Mouse (Mus musculus) G1E-ER4 (cell line): ENCODE data around the gene Strip1. TPM values are rescaled to one million over a fixed set of nuclear protein-coding genes. Genes with fewer than 3 reads are reported as not detected.

Experiments
- GATA1 ChIP-seq: IDR thresholded peaks from one replicate; pipeline ENCODE4 v1.8.0; 2012; ENCODE audit warnings: low read length, inconsistent platforms
- polyA plus RNA-seq: library from polyadenylated mRNA; stranded (reverse); fragments of >175 nt; gene quantifications from 2 replicates; pipeline ENCODE4 v1.2.3, GENCODE M21; 2012

Gene Strip1
- polyA plus RNA-seq, 1 experiment = 20.0 TPM

- TF ChIP-seq GATA1 = no peak
Observed at GRCm38 (mm10) chr3:107607221-107607620, 24.3 kb downstream of the Strip1 start.

- TF ChIP-seq GATA1 = no peak
Observed at GRCm38 (mm10) chr3:107605304-107605703, 26.2 kb downstream of the Strip1 start.

GRCm38 (mm10) chr3:107600127-107600526 is 31.4 kb downstream of the Strip1 start:
- no peak for TF ChIP-seq GATA1

GRCm38 (mm10) chr3:107597586-107598389 is 33.7 kb downstream of the Strip1 start:
- TF ChIP-seq GATA1 = no peak

GRCm38 (mm10) chr3:107597134-107597533 is 34.4 kb downstream of the Strip1 start:
- TF ChIP-seq GATA1 = no peak

GRCm38 (mm10) chr3:107596559-107596958 is 34.9 kb downstream of the Strip1 start:
- TF ChIP-seq GATA1 = no peak

- no peak for TF ChIP-seq GATA1
Observed at GRCm38 (mm10) chr3:107595938-107596461, 35.5 kb downstream of the Strip1 start.

GRCm38 (mm10) chr3:107595264-107595937 is 36.1 kb downstream of the Strip1 start:
- no peak for TF ChIP-seq GATA1

GRCm38 (mm10) chr3:107594662-107595263 is 36.7 kb downstream of the Strip1 start, which contains the start of gene Alx3:
Gene Alx3 (plus strand): TSS chr3:107595031.
- no peak for TF ChIP-seq GATA1

- no peak for TF ChIP-seq GATA1
Observed at GRCm38 (mm10) chr3:107593632-107594031, 37.9 kb downstream of the Strip1 start.

GRCm38 (mm10) chr3:107591612-107592011 is 39.9 kb downstream of the Strip1 start:
- TF ChIP-seq GATA1 = no peak

- no peak for TF ChIP-seq GATA1
Observed at GRCm38 (mm10) chr3:107586504-107586903, 45.0 kb downstream of the Strip1 start.

GRCm38 (mm10) chr3:107583893-107584292 is 47.6 kb downstream of the Strip1 start:
- TF ChIP-seq GATA1 = no peak

- no peak for TF ChIP-seq GATA1
Observed at GRCm38 (mm10) chr3:107582875-107583767, 48.4 kb downstream of the Strip1 start.

- no peak for TF ChIP-seq GATA1
Observed at GRCm38 (mm10) chr3:107582130-107582874, 49.2 kb downstream of the Strip1 start.
